Mouse (Mus musculus): ENCODE results near the gene Slc22a13. TPM values are rescaled to one million over a fixed set of nuclear protein-coding genes. Genes with fewer than 3 reads are reported as not detected.

The Slc22a13 gene
- polyA plus RNA-seq, 1 experiment from 2014 or later: not detected

- DNase-seq (ENCODE audit: low spot score): no peak
- Histone ChIP-seq H3K4me3 (ENCODE audit: low read depth, low read length) (no peak overlapping the region), H3K36me3 (ENCODE audit: control insufficient read depth, insufficient read depth, low read length) (no peaks in the 10 kb centered on the region), H3K9me3 (ENCODE audit: control insufficient read depth, low read length) (no peaks in the 10 kb centered on the region), H3K9ac (ENCODE audit: low read depth, low read length) (no peak overlapping the region), H3K27ac (ENCODE audit: low read depth, low read length) (no peak overlapping the region), H3K4me1 (replicated peaks; ENCODE audit: control insufficient read depth, insufficient read depth, low read length) (no peaks in the 10 kb centered on the region), H3K4me2 (replicated peaks; ENCODE audit: low read depth, low read length) (no peak overlapping the region), H3K27me3 (ENCODE audit: control insufficient read depth, insufficient read depth, low read length) (peaks cover 5% of the 10 kb centered on the region; the same call in 1 of the 2 replicates)
- no peak for ATAC-seq (ENCODE audit: low FRiP score)
- WGBS: 88% methylated on average over 8 of the region's 8 CpGs
Measured at GRCm38 (mm10) chr9:119155416-119155815, 53.5 kb downstream of the Slc22a13 start.

DNA sequence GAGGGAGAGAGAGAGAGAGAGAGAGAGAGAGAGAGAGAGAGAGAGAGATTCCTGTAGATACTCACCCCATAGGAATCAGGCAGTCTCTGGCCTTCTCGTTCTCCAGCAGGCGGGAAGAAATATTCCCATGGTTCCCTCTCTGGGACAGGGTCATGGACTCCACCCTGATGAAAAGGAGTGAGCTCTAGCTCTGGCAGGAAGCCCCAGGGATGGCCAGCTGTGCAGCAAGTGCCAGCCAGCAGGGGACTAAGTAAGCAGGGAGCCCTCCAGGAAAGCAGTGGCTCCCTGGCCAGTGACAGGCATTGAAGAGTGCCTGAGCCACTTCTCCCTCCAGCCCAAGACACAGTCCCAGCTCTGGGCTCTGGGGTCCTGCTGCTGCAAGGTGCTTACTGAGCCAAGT lies 57.1 kb downstream of the Slc22a13 start:
- WGBS: 40% methylated on average over 2 of the region's 2 CpGs
- H3K9me3 ChIP-seq (ENCODE audit: control insufficient read depth, low read length): no peaks in the 10 kb centered on the region
- ATAC-seq (ENCODE audit: low FRiP score): no peak
- H3K9ac ChIP-seq (ENCODE audit: low read depth, low read length): no peak overlapping the region
- H3K27ac ChIP-seq (ENCODE audit: low read depth, low read length): no peak overlapping the region
- H3K4me3 ChIP-seq (ENCODE audit: low read depth, low read length): no peak overlapping the region
- H3K36me3 ChIP-seq (ENCODE audit: control insufficient read depth, insufficient read depth, low read length): no peaks in the 10 kb centered on the region
- peaks cover 5% of the 10 kb centered on the region; the same call in 1 of the 2 replicates for H3K27me3 ChIP-seq (ENCODE audit: control insufficient read depth, insufficient read depth, low read length)
- DNase-seq (ENCODE audit: low spot score): no peak
- H3K4me1 ChIP-seq (replicated peaks; ENCODE audit: control insufficient read depth, insufficient read depth, low read length): no peaks in the 10 kb centered on the region
- H3K4me2 ChIP-seq (replicated peaks; ENCODE audit: low read depth, low read length): no peak overlapping the region

- Histone ChIP-seq H3K4me2 (replicated peaks; ENCODE audit: low read depth, low read length) (no peak overlapping the region), H3K27me3 (ENCODE audit: control insufficient read depth, insufficient read depth, low read length) (no peaks in the 10 kb centered on the region), H3K36me3 (ENCODE audit: control insufficient read depth, insufficient read depth, low read length) (no peaks in the 10 kb centered on the region), H3K4me1 (replicated peaks; ENCODE audit: control insufficient read depth, insufficient read depth, low read length) (no peaks in the 10 kb centered on the region), H3K4me3 (ENCODE audit: low read depth, low read length) (no peak overlapping the region), H3K27ac (ENCODE audit: low read depth, low read length) (no peak overlapping the region), H3K9ac (ENCODE audit: low read depth, low read length) (no peak overlapping the region), H3K9me3 (ENCODE audit: control insufficient read depth, low read length) (no peaks in the 10 kb centered on the region)
- WGBS: 24% methylated on average over 5 of the region's 5 CpGs
- ATAC-seq (ENCODE audit: low FRiP score) (no peak), DNase-seq (ENCODE audit: low spot score) (peak; percentile 64)
Measured at GRCm38 (mm10) chr9:119149601-119150000, 59.3 kb downstream of the Slc22a13 start.

- DNase-seq (ENCODE audit: low spot score) (no peak), ATAC-seq (ENCODE audit: low FRiP score) (no peak)
- H3K4me1 ChIP-seq (replicated peaks; ENCODE audit: control insufficient read depth, insufficient read depth, low read length): no peaks in the 10 kb centered on the region
- no peak overlapping the region for H3K27ac ChIP-seq (ENCODE audit: low read depth, low read length)
- no peaks in the 10 kb centered on the region for H3K27me3 ChIP-seq (ENCODE audit: control insufficient read depth, insufficient read depth, low read length)
- WGBS: 81% methylated on average over 12 of the region's 13 CpGs
- no peak overlapping the region for H3K9ac ChIP-seq (ENCODE audit: low read depth, low read length)
- no peak overlapping the region for H3K4me3 ChIP-seq (ENCODE audit: low read depth, low read length)
- H3K4me2 ChIP-seq (replicated peaks; ENCODE audit: low read depth, low read length): no peak overlapping the region
- H3K36me3 ChIP-seq (ENCODE audit: control insufficient read depth, insufficient read depth, low read length): no peaks in the 10 kb centered on the region
- H3K9me3 ChIP-seq (ENCODE audit: control insufficient read depth, low read length): no peaks in the 10 kb centered on the region
Measured at GRCm38 (mm10) chr9:119146098-119146770, 62.7 kb downstream of the Slc22a13 start.

- Histone ChIP-seq H3K9ac (ENCODE audit: low read depth, low read length) (no peak overlapping the region), H3K27me3 (ENCODE audit: control insufficient read depth, insufficient read depth, low read length) (no peaks in the 10 kb centered on the region), H3K4me3 (ENCODE audit: low read depth, low read length) (no peak overlapping the region), H3K36me3 (ENCODE audit: control insufficient read depth, insufficient read depth, low read length) (no peaks in the 10 kb centered on the region), H3K9me3 (ENCODE audit: control insufficient read depth, low read length) (no peaks in the 10 kb centered on the region), H3K4me2 (replicated peaks; ENCODE audit: low read depth, low read length) (no peak overlapping the region), H3K4me1 (replicated peaks; ENCODE audit: control insufficient read depth, insufficient read depth, low read length) (no peaks in the 10 kb centered on the region), H3K27ac (ENCODE audit: low read depth, low read length) (no peak overlapping the region)
- ATAC-seq (ENCODE audit: low FRiP score) (no peak), DNase-seq (ENCODE audit: low spot score) (no peak)
- WGBS: 70% methylated on average over 6 of the region's 6 CpGs
Measured at GRCm38 (mm10) chr9:119145638-119146037, 63.3 kb downstream of the Slc22a13 start.

DNA sequence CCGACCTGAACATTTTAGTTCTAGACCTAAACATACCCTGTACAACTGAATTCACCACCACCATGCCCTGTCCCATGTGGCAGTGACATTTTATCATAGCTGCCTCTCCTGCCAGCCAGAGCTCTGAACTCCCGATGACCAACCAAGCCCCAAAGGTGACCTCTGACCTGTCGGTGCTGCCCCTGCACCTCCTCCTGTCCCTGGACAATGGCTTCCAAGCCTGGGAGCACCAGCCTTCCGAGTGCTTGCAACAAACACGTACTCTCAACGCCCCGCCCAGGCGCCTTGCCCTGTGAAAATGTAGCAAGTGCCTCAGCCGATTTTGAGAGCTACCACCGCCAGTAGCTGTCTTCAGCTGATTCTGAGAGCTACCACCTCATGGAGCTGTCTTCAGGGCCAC lies 63.8 kb downstream of the Slc22a13 start:
- DNase-seq (ENCODE audit: low spot score) (no peak), ATAC-seq (ENCODE audit: low FRiP score) (no peak)
- WGBS: 61% methylated on average over 10 of the region's 10 CpGs
- Histone ChIP-seq H3K27ac (ENCODE audit: low read depth, low read length) (no peak overlapping the region), H3K4me3 (ENCODE audit: low read depth, low read length) (no peak overlapping the region), H3K36me3 (ENCODE audit: control insufficient read depth, insufficient read depth, low read length) (no peaks in the 10 kb centered on the region), H3K9me3 (ENCODE audit: control insufficient read depth, low read length) (no peaks in the 10 kb centered on the region), H3K9ac (ENCODE audit: low read depth, low read length) (no peak overlapping the region), H3K27me3 (ENCODE audit: control insufficient read depth, insufficient read depth, low read length) (no peaks in the 10 kb centered on the region), H3K4me2 (replicated peaks; ENCODE audit: low read depth, low read length) (no peak overlapping the region), H3K4me1 (replicated peaks; ENCODE audit: control insufficient read depth, insufficient read depth, low read length) (no peaks in the 10 kb centered on the region)

- Histone ChIP-seq H3K9ac (ENCODE audit: low read depth, low read length) (no peak overlapping the region), H3K4me3 (ENCODE audit: low read depth, low read length) (no peak overlapping the region), H3K27me3 (ENCODE audit: control insufficient read depth, insufficient read depth, low read length) (no peaks in the 10 kb centered on the region), H3K27ac (ENCODE audit: low read depth, low read length) (no peak overlapping the region), H3K4me1 (replicated peaks; ENCODE audit: control insufficient read depth, insufficient read depth, low read length) (no peaks in the 10 kb centered on the region), H3K36me3 (ENCODE audit: control insufficient read depth, insufficient read depth, low read length) (no peaks in the 10 kb centered on the region), H3K4me2 (replicated peaks; ENCODE audit: low read depth, low read length) (no peak overlapping the region), H3K9me3 (ENCODE audit: control insufficient read depth, low read length) (no peaks in the 10 kb centered on the region)
- no peak for DNase-seq (ENCODE audit: low spot score)
- ATAC-seq (ENCODE audit: low FRiP score): no peak
- WGBS: 88% methylated on average over 8 of the region's 8 CpGs
Measured at GRCm38 (mm10) chr9:119144696-119145095, 64.2 kb downstream of the Slc22a13 start.

GRCm38 (mm10) chr9:119143372-119143771 lies 65.5 kb downstream of the Slc22a13 start:
- DNase-seq (ENCODE audit: low spot score): no peak

More at GRCm38 (mm10) chr9:119143372-119143771, 65.5 kb downstream of the Slc22a13 start:
- Histone ChIP-seq H3K4me3 (ENCODE audit: low read depth, low read length) (no peak overlapping the region), H3K4me1 (replicated peaks; ENCODE audit: control insufficient read depth, insufficient read depth, low read length) (no peaks in the 10 kb centered on the region), H3K27me3 (ENCODE audit: control insufficient read depth, insufficient read depth, low read length) (no peaks in the 10 kb centered on the region), H3K36me3 (ENCODE audit: control insufficient read depth, insufficient read depth, low read length) (no peaks in the 10 kb centered on the region), H3K9ac (ENCODE audit: low read depth, low read length) (no peak overlapping the region), H3K9me3 (ENCODE audit: control insufficient read depth, low read length) (no peaks in the 10 kb centered on the region), H3K4me2 (replicated peaks; ENCODE audit: low read depth, low read length) (no peak overlapping the region), H3K27ac (ENCODE audit: low read depth, low read length) (no peak overlapping the region)
- 74% methylated on average over 9 of the region's 9 CpGs for WGBS
- no peak for ATAC-seq (ENCODE audit: low FRiP score)
